Mouse (Mus musculus) macrophage (primary cell): ENCODE measurements around the gene Akirin2. TPM values are rescaled to one million over a fixed set of nuclear protein-coding genes. Genes with fewer than 3 reads are reported as not detected.
"Not testable (repeated sequence)": the region's sequence is repeated elsewhere in the genome, so short reads cannot be mapped to it uniquely, and the experiment has no call there.

Experiments
- H3K27ac ChIP-seq: fragments of 350-480 bp; formaldehyde crosslinking; 2 replicates; pipeline ENCODE4 v1.9.0; 2021
- H3K36me3 ChIP-seq: fragments of 350-480 bp; formaldehyde crosslinking; 2 replicates; pipeline ENCODE4 v1.9.0; 2021; ENCODE audit errors: inconsistent target
- H3K4me3 ChIP-seq: fragments of 350-480 bp; formaldehyde crosslinking; 2 replicates; pipeline ENCODE4 v1.9.0; 2021; ENCODE audit errors: inconsistent target
- H3K79me2 ChIP-seq: fragments of 350-480 bp; formaldehyde crosslinking; 2 replicates; pipeline ENCODE4 v1.9.0; 2021; ENCODE audit errors: inconsistent target
- WGBS: methylation state at CpG from one replicate; pipeline ENCODE4 v1.1.7; 2026; ENCODE audit warnings: inconsistent platforms; ENCODE audit not compliant: missing documents; 5-methylcytosine and 5-hydroxymethylcytosine counted together
- polyA plus RNA-seq: library from polyadenylated mRNA; stranded (reverse); fragments of 250-400 nt; gene quantifications from 3 replicates; pipeline ENCODE4 v1.2.4, GENCODE M21; 2018; ENCODE audit warnings: inconsistent platforms

The Akirin2 gene
- polyA plus RNA-seq, 1 experiment from 2014 or later, result 44.3 TPM

DNA sequence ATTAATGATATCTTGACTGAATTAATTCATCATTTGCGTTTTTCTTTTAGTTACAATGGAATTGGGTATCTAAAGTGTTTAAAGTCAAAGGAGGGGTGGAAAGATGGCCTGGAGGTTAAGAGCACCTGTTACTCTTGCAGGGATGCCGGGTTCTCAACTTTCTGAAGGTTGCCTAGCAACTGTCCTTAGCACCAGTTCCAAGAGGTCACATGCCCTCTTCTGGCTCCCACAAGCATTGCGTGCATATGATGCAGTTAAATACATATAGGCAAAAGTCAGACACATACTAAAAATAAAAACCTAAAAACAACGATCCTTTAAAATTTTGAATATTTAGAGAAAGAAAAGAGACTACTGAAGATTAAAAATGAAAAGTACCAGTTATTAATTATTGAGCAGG, 10.2 kb downstream of the Akirin2 start:
- Histone ChIP-seq H3K4me3 (no peak overlapping the region), H3K36me3 (peaks cover 25% of the 10 kb centered on the region), H3K79me2 (peaks cover 100% of the 10 kb centered on the region), H3K27ac (no peak overlapping the region)
- 76% methylated on average over 4 of the region's 4 CpGs for WGBS

DNA sequence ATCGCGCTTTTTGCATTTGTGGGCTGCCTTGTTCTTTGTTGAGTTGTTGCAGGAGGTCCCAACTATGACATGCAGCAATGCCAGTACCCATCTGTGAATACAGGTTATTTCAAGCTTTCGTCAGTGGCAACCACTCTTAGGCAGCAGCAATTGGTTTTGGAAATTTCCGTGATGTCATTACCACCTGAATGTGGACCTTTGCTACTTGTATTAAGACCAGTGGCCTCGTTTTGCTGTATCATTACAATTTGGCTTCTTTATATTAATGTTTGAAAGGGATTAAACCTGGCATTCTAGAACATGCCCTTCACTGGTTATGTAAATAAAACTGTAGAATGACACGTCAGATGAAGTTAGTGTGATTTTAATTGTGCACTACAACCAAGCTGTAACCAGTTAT, 15.5 kb downstream of the Akirin2 start:
- Histone ChIP-seq H3K79me2 (peaks cover 49% of the 10 kb centered on the region), H3K4me3 (no peak overlapping the region), H3K27ac (no peak overlapping the region), H3K36me3 (peaks cover 70% of the 10 kb centered on the region)
- WGBS, result 92% methylated on average over 6 of the region's 6 CpGs

DNA sequence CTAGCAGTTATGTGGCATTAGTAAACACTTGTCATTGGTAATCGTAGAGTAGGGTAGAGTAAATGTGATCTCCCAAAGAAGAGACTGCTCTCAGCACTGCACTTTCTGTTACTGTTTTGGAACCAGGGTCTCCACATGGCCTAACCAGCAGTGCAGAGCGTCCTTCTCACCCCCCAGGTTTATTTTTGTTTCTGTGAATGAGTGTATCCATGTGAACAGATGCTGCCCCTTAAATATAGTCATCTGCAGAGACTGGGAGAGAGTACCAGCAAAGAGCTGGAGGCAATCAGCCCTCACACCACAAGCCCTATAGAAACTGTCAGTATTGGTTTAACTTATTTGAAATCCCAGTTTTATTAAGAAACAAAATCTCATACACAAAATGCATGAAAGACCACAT, 22.1 kb downstream of the Akirin2 start:
- 100% methylated on average over 2 of the region's 2 CpGs for WGBS
- peaks cover 90% of the 10 kb centered on the region for H3K36me3 ChIP-seq
- no peaks in the 10 kb centered on the region; the same call in 1 of the 2 replicates for H3K79me2 ChIP-seq
- no peak overlapping the region for H3K4me3 ChIP-seq
- no peak overlapping the region for H3K27ac ChIP-seq

DNA sequence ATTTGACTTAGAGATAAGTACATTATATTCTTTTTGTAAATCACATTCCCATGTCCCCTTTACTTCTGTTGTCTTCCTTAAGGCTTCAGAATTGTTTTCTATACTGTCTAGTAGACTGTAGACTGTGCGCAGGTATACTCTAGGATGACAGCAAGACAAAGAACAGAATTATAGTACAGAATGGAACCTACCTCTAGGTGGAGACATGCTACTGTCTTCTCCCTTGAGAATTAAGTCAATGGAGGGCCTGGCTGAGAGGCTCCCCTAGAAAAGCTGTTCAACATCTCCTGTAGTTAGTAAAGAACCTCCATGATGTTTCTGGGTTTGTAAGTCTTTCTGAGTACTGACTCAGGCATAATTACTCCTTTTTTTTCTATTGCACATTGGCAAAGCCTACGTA, 26.3 kb downstream of the Akirin2 start:
- peaks cover 84% of the 10 kb centered on the region for H3K36me3 ChIP-seq
- WGBS, result 100% methylated on average over 2 of the region's 2 CpGs
- H3K4me3 ChIP-seq, result no peak overlapping the region

DNA sequence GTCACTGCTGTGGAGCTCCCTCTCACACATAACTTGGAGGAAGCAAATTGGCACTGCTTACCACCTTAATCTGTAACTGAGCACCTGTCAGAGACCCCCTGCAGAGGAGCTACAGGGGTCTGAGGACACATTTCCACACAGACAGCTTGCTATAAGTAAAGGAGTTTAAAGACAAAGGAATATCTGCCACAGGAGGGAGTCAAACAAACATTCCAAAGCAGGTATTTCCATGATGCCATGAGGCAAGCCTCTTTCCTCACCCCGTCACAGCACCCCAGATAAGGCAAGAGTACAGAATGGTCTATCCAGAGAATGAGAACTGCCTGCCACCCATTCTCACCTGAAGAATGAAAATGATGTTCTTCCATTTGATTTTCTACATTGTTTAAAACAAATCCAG, 28.5 kb downstream of the Akirin2 start:
- no peak overlapping the region for H3K4me3 ChIP-seq
- WGBS, result 100% methylated on average over 1 of the region's 1 CpGs
- peaks cover 78% of the 10 kb centered on the region for H3K36me3 ChIP-seq

More for the DNA sequence above, 26.3 kb downstream of the Akirin2 start:
- Histone ChIP-seq H3K27ac (no peak overlapping the region), H3K79me2 (no peaks in the 10 kb centered on the region)

DNA sequence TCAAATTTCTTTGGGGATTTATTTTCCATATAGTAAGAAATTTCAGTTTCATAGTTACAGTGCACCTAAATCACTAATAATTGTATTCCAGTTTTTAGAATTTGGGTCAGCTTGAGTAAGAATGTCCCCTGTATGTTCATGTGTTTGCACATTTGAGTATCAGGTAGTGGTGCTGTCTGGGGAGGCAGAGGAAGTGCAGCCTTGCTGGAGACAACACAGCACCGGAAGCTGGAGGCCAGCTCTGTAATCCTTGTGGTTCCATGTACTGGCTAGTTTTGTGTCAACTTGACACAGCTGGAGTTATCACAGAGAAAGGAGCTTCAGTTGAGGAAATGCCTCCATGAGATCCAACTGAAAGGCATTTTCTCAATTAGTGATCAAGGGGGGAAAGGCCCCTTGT, 30.8 kb downstream of the Akirin2 start:
- H3K4me3 ChIP-seq, H3K27ac ChIP-seq, H3K79me2 ChIP-seq: not testable (repeated sequence)
- WGBS, result 67% methylated on average over 1 of the region's 1 CpGs
- H3K36me3 ChIP-seq, result peaks cover 70% of the 10 kb centered on the region

More for the DNA sequence above, 28.5 kb downstream of the Akirin2 start:
- Histone ChIP-seq H3K27ac (no peak overlapping the region), H3K79me2 (no peaks in the 10 kb centered on the region)

DNA sequence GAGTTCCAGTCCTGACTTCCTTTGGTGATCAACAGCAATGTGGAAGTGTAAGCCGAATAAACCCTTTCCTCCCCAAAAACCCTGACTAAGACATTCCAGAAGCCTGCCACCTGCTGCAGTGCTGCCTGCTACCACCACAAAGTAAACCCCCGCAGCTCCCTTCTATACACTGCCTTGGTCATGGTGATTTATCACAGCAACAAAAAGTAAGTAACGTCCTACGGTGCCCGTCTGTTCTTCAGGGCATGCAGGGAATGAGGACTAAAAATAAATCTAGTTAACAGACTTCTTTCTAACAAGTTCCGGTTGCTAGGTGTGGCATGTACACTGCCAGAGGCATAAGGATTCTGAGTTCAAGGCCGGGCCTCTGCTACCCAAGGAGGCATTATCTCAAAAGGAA, 31.3 kb downstream of the Akirin2 start:
- WGBS, result 87% methylated on average over 7 of the region's 7 CpGs
- Histone ChIP-seq H3K79me2 (no peaks in the 10 kb centered on the region), H3K4me3 (no peak overlapping the region), H3K36me3 (peaks cover 67% of the 10 kb centered on the region), H3K27ac (no peak overlapping the region)

DNA sequence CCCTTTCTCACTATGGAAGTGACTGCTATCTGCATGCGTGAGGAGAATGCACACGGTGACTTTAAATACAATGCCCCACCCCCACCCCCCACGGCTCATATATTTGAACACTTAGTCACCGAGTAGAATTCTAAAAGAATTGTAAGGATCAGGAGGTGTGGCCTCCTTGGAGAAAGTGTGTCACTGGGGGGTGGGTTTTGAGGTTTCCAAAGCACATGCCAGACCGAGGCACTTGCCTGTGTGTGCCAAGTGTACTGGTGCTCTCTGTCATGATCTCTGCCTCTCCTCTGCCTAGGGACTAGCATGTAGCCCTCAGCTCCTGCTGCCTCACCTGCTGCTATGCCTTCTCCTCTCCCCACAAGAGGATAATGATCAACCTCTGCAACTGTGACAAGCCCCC, 31.7 kb downstream of the Akirin2 start:
- Histone ChIP-seq H3K79me2 (no peaks in the 10 kb centered on the region), H3K36me3 (peaks cover 67% of the 10 kb centered on the region)
- 85% methylated on average over 4 of the region's 5 CpGs for WGBS

DNA sequence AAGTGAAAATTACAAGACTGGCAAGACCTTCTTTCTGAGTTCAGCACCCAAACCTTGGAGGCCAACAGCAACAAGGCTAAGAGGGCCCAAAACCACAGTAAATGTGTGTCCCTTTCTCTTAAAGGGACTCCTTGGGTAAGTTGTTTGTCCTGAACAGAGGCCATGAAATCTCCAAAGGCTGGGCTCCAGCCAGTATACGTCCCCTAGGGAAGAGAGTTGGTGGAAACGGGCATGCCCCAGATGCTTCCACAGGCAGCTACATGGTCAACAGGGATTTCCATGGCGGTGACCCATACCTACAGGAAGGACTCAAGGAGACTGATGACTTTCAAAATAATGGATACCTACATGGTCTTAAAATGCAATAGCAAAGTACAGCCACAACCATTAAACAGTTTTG, 32.7 kb downstream of the Akirin2 start:
- no peak overlapping the region for H3K4me3 ChIP-seq
- H3K27ac ChIP-seq, result no peak overlapping the region
- WGBS, result 88% methylated on average over 3 of the region's 3 CpGs
- H3K36me3 ChIP-seq, result peaks cover 63% of the 10 kb centered on the region
- H3K79me2 ChIP-seq, result no peaks in the 10 kb centered on the region

More for the DNA sequence above, 31.7 kb downstream of the Akirin2 start:
- H3K27ac ChIP-seq, result no peak overlapping the region
- H3K4me3 ChIP-seq, result no peak overlapping the region

DNA sequence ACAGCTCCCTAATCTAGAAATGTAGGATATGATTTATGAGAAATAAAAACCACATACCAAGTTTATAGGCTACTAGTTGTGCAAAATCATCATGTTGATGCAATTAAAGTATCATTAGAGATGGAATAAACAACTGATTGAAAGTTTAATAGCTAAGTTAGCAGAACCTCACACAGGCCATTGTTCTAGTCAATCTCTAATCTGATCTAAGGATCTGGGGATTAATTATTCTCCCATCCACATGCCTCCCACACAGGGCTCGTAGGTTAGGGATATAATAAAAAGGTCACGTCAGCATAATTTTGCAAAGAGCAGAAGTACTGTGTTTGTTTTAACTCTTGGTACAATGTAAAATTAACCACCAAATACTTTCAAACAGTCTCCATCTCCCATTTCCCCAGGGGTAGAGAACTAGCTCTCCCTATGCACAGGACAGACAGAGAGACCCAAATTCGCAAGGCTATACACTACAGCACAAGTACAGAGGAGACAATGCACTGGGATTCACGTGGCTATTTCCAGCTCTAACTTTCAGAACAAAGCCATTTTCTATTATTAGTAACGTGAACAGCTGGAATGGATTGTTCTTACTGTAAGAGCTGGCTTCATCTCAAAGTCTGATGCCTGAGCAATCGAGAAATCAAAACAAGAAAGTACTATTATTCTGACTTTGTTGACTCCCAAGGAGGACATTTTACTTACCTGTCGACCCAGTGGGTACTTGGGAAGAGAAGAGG, 34.3 kb downstream of the Akirin2 start:
- peaks cover 49% of the 10 kb centered on the region for H3K36me3 ChIP-seq
- no peak overlapping the region for H3K4me3 ChIP-seq
- 92% methylated on average over 7 of the region's 7 CpGs for WGBS
- H3K27ac ChIP-seq, result no peak overlapping the region
- H3K79me2 ChIP-seq, result no peaks in the 10 kb centered on the region

DNA sequence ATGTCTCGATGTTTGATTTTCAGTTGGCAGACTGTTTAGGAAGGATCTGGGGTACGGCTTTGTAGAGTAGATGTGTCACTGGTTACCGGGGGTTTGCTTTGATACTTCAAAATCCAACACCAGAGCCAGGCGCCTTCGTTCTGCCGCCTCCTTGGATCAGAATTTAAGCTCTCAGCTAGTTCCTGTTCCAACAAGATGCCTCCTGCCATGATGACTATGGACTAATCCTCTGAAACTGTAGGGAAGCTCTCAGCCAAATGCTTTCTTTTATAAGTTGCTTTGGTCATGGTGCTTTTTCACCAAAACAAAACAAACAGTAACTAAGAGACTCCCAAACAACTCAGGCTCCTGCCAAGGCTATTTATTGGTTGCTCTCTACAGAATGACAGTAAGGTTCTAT, 52.4 kb downstream of the Akirin2 start:
- Histone ChIP-seq H3K79me2 (no peaks in the 10 kb centered on the region), H3K36me3 (peaks cover 69% of the 10 kb centered on the region), H3K4me3 (no peak overlapping the region), H3K27ac (no peak overlapping the region)
- WGBS, result 96% methylated on average over 6 of the region's 6 CpGs

DNA sequence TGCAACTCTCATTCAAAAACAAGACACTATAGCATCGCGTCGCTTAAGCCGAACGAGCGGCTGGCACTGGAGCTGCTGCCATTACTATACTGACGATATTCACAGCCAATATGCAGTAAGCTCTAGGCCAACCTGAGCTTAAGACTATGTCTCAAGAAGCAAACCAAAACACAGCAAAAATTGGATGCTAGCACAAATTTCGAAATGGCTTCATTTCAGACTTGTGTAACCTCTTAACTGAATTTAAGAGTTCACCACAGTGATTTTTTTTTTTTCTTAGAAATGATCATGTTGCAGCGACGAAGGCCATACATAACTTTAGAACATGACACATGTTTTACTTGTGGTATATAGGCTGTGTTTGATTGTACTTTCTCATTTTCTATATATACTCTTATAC, 55.9 kb downstream of the Akirin2 start:
- WGBS, result 94% methylated on average over 8 of the region's 10 CpGs
- Histone ChIP-seq H3K27ac (no peak overlapping the region), H3K36me3 (peaks cover 68% of the 10 kb centered on the region), H3K79me2 (peaks cover 25% of the 10 kb centered on the region), H3K4me3 (no peak overlapping the region)

DNA sequence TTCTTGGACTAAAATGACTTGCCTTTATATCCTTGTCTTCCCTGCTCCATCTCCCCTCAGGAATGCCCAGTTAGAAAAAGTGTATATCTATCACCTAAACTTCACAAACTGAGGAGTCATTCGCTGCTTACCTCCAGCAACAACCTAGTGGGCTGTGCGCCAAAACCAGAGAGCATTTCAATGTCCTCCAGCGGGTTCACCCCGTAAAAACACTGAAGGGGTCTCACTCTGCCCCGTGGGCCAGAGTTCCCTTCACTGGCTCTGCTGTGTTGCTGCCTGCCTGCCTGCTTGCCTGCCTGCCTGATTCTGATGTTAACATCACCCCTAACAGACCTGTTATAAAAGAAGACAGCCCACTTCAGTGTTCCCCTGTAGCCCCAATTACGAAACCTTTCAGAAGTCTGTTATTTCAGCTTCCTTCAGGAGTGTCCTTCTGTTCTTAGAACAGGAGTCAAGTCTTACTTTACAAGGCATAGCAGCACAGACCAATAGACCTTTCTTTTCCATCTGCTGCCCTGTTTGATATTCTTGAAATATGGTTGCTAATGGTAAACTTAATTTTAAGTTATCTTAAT, 62.9 kb downstream of the Akirin2 start:
- Histone ChIP-seq H3K79me2 (peaks cover 70% of the 10 kb centered on the region), H3K36me3 (peaks cover 13% of the 10 kb centered on the region; the same call in 1 of the 2 replicates), H3K27ac (peak overlapping the region; percentile 69; the same call in 1 of the 2 replicates), H3K4me3 (peak overlapping the region; percentile 79)
- 45% methylated on average over 6 of the region's 6 CpGs for WGBS

DNA sequence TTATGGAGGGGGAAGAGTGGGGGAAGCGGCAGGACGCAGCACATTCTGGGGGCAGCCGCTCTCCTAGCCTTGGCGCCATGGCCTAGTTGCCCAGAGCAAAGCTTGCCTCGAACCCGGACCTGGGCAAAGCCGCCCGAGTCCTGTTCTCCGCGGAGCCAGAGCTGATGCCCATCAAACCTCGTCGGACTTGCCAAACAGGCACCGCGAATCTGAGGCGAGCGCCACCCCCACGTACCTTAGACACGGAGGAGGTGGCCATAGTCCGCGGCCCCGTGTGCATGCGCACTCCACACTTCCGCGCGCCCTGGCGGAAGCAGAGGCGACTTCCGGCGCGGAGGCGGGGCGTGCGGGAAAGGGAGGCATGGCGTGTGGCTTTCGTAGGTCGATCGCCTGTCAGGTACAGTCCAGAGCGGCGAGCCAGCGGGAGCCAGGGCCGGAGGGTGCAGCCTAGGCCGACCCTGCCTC, 63.9 kb downstream of the Akirin2 start, which contains the start of the genes Orc3 and Rars2:
Gene Orc3, minus strand, starts transcription at position 315 of the 465 bp plus-strand sequence.
Gene Rars2, plus strand, starts transcription at position 328 of the 465 bp plus-strand sequence.
- Histone ChIP-seq H3K79me2 (peaks cover 65% of the 10 kb centered on the region), H3K27ac (peak within 1 kb of the TSS; percentile 69), H3K36me3 (peaks cover 6% of the 10 kb centered on the region; the same call in 1 of the 2 replicates), H3K4me3 (peak within 1 kb of the TSS; percentile 79)
- WGBS, result under 1% methylated on average over 35 of the region's 42 CpGs

DNA sequence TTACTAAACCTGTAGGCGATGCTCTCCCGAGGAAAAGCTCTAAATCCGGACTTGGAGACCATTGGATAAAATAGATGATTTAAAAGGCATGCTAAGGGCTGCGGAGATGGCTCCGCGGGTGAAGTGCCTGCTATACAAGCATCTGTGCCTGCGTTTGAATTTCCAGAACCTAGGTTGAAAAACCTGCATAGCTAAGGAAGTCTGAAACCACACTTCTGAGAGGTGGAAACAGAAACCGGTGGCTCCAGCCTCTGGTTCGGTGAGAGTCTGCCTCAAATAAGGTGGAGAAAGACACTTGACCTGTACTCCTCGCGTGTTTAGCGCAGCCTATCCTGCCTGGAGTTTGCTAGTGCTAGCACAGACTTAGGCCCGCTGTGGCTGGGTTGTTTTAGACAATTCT, 64.6 kb downstream of the Akirin2 start:
- H3K27ac ChIP-seq, result peak overlapping the region; percentile 46

More for the DNA sequence above, 64.6 kb downstream of the Akirin2 start:
- Histone ChIP-seq H3K4me3 (peak overlapping the region; percentile 79), H3K79me2 (peaks cover 60% of the 10 kb centered on the region), H3K36me3 (0 out of 2 replicates have a peak, but pooled peaks cover under 1% of the 10 kb centered on the region)
- WGBS, result under 1% methylated on average over 13 of the region's 13 CpGs
